Mouse (Mus musculus): ENCODE data around the gene Rtl8b. TPM values are rescaled to one million over a fixed set of nuclear protein-coding genes. Genes with fewer than 3 reads are reported as not detected.
"Not testable (repeated sequence)": the region's sequence is repeated elsewhere in the genome, so short reads cannot be mapped to it uniquely, and the experiment has no call there.

The Rtl8b gene
- 100 to 1,000 TPM; 216 to 264 (median 237) TPM for total RNA-seq (2022)

DNA sequence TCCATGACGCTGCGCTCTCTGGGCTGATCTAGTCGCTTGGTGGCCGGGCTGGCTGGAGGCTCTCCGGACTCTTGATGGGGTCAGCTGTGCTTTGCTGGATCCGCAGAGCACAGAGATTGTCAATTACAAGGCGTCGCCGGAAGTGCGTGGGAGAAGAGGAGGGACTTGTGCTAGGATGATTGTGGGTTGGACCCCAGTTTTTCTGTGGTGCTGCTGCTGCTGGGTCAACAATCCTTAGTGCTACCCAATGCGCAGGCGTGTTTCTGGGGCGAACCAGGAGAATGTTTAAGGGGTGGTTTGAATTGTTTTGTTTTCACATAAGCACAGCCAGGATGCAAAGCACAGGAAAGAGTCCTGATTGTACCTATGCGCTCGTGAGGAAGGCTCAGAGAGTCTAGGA is at the start of gene Rtl8b:
Rtl8b (minus strand) TSS at position 115 of the 400 bp plus-strand sequence.
- peak; percentile 61 to 87 for DNase-seq (ENCODE audit: low spot score in 2 of 2)

DNA sequence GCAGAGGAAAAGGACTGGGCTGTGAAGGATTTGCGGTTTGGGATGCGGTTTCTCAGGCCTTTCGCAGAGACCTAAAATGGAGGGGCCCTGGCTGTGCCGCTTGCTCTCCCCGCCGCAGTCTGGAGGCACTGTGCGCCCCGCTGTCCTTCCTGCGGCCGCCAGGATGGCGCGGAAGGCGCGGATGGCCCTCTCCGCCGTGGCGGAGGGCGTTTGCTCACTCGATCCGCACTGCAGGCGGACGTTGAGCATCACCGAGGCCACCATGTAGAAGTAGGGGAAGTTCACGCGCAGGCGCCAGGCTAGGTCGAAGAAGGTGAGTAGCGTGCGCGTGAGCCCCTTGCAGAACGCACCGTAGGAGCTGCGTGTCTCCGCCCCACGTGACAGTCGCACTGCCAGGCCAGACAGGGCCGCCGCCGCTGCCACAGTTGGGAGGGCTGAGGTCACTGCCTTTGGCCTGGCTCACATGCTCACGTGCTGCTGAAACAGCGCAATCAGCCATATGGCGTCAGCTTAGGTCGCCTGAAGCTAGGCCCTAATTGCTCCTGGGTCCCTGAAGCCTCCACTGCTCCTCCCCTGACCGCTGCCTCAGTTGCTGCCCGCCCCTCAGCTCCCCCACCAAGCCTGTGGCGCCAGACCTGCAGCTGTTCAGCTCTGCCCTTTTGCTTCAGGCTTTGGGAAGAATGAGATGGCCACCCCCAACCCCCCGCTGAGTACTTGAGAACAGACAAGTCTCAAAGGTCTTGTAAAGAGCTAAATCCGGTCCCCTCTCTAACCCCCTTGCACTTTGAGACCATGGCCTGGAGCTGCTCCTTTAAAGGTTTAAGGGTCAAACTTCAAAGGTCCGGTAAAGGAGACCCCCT is 46.3 kb upstream of the Rtl8b start:
- DNase-seq (ENCODE audit: low spot score in 2 of 2) = peak; percentile 30 to 42

DNA sequence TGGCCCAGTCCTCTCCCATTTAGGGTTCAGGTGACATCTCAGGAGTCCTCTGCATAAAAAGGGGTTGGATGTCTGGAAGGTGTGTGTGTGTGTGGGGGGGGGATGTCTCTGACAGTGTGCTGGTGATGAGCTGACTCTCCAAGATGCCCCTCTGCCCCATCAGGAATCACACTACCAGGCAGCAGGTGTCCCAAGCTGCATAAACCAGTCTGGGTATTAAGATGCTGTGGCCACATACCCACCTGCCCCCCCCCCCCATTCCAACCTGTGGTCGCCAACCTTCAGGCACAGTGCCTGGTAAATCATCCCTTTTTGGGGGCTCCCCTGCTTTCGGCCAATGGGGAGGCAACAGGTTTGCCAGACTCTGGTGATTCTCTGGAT is 45.7 kb upstream of the Rtl8b start:
- no peak for DNase-seq (ENCODE audit: low spot score in 2 of 2)

DNA sequence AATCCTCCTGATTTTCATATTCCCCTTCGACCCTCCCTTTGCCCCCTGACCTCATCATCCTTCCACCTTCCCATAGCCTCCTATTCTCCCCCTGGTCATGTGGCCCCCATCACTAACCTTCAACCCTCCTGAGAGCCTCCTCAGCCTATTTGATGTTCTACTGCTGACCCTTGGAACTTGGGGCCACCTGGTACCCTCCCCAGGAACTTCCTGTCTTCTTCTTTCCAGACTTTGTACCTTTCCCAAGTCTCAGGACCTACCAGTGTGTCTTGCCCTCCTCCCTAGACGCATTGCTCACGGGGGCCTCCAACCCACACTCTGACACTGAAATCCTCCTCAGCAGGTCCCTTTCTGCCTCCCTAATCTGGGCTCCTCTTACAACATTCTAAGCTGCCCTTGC is 32.5 kb upstream of the Rtl8b start:
- no peak for DNase-seq (ENCODE audit: low spot score in 2 of 2)

DNA sequence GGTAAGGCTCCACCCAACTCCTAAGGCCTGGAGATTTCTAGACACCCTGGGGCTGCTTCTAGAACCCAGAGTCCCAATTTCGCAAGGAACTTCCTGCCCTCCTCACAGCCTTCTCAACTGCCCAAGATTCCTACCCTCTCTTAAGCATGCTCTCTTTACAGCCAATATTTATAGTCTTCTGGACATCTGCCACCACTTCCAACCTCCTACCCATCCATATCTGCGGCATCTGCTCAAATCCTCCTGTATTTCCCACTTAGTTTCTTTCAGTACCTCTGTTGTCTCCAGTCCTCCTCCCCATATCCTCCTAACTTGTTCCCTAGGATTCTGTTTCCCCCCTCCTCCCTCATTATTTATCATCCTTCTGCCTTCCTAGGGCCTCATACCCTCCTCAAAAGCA is 29.0 kb upstream of the Rtl8b start:
- DNase-seq (ENCODE audit: low spot score in 2 of 2) = no peak

DNA sequence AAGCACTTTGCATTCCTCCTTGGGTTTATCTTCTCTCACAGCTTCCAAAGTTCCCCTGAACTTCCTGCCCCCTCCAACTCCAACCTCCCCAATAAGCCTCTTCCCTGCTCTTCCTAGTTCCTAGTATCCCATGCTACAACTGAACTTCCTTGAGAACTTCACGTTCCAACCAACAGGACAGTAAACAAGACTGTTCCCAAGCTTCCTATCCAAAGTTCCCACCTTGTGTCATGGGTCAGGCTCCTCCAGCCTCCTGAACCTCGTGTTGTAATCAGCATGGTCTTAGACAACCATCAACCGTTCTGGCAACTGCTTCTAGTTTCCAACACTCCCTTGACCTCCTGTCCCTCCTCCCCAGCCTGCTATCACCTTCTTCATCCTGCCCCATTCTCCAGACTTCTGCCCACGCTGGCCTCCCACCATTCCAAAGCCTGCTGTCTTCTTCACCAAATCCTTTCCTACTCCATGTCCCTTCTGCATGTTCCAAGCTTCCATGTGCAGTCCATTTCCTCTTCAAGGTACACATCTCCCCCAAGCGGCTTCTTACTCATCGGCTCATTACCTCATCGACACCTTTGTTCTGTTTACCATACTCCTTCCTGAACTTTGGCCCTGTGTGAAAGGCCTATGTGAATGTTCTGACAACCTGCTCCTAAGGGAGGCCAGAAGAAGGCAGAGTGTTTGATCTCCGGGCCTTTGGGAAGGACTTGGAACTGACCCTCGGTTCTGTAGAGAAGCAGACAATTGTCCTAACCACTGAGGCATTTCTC is 24.0 kb upstream of the Rtl8b start:
- DNase-seq (ENCODE audit: low spot score in 2 of 2) = no peak

DNA sequence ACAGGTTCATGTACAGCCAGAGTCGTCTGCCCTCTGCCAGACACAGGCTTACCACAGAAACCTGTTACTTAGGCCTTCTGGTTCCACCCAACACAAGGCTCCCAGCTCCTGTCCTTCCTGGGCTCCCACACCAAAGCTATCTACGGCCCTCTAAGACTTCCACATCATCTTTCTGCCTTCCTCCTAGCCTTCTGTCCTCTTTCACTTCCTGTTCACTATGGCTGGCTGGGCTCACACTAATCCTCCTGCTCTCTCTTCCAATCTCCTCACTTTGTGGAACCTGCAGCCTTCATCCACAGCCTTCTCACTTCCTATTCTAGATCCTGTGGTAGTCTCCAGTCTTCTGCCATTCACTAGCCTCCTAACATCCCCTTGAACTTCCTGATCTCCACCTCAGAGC is 22.9 kb upstream of the Rtl8b start:
- DNase-seq (ENCODE audit: low spot score in 2 of 2) = no peak

DNA sequence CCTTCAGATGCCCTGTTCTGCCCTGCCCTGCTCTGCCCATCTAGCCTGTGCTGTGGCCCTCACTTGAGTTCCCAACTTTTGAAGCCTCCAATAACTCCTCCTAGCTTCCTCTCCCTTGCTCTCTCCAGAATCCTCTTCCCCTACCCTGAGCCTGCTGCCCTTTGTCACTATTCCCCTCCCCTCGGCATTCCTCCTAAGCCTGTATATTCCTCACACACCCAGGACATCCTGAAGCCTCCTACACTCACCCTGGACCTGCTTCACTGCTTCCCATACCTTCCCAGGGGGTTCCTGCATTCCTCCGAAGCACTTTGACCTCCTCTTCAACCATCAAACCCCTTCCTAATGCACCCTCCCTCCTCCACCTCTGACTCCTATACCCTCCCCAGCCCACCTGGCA is 21.9 kb upstream of the Rtl8b start:
- DNase-seq (ENCODE audit: low spot score in 2 of 2) = no peak

DNA sequence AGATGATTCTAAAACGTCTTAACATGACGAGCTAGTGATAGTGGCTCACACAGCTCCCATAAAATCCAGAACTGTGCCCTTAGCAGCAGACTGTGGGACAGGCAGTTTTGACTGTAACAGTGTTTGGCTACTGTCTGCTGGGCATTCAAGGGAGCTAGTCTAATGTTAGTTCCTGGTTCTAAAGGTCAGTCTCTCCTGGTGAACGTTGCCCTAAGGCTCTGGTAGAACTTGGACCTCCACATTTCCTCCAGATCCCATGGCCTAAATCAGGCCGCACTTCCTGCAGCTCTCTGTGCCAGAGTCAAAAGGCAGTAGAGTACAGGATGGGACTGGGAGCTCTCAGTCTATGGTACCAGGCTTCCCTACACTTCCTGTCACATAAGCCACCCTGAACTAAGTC is 14.5 kb upstream of the Rtl8b start:
- DNase-seq (ENCODE audit: low spot score in 2 of 2) = not testable (repeated sequence)

DNA sequence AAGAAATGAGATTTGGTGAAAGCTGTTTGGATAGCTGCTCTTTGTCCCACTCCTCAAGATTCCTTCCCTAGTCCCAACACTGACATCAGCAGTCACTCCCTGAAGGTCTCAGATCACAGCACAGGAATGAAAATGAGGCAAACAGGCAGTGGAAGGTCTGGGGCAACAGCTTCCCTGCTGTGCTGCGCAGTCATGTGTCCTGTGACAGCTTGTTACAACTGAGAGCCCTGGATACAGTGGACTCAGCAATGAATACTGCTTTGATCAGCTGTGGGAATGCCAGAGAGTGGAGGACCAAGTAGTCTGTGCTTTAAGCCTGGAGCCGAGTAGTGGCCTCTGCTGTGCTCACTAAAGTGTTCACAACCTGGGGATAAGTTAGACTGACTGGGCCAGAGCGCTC is 12.4 kb upstream of the Rtl8b start:
- not testable (repeated sequence) for DNase-seq (ENCODE audit: low spot score in 2 of 2)

DNA sequence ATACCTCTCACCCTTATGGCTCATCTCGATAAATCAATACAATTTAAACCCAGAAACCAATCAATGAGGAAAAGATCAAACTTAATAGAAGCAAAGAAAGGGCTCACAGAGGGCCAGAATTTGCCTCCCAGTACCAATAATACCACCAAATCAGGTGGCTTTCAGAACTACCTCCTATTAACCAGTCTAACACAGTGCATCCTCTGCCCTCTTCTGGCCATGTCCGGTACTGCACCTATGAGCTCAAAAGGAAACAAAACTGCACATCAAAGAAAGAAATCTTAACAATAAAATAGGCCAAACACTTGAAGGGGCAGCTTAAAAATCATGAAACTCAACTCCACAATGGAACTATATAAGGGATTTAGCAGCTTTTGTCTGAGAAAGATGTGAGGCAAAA is 6.7 kb upstream of the Rtl8b start:
- peak in 1 of 2 experiments; percentile 60 for DNase-seq (ENCODE audit: low spot score in 2 of 2)

DNA sequence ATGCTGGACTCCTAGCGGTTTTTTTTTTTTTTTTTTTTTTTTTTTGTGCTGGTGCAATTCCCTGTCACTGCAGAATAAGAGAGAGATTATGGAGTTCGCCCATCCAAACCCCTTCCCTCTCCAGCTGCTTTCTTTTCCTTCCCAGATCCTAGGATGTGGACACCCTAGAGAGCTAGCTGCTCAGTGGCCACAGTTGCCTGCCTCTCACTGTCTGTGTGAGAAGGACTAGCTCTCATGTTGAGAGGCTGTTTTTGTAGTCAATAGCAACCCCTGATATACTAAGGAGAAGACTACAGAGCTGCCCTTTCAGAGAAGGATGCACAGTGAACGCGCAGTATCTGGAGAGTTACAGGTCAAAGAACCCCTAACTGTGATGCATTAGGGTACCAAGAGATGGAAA is 488 bp upstream of the Rtl8b start:
- peak in 1 of 2 experiments; percentile 9 for DNase-seq (ENCODE audit: low spot score in 2 of 2)

DNA sequence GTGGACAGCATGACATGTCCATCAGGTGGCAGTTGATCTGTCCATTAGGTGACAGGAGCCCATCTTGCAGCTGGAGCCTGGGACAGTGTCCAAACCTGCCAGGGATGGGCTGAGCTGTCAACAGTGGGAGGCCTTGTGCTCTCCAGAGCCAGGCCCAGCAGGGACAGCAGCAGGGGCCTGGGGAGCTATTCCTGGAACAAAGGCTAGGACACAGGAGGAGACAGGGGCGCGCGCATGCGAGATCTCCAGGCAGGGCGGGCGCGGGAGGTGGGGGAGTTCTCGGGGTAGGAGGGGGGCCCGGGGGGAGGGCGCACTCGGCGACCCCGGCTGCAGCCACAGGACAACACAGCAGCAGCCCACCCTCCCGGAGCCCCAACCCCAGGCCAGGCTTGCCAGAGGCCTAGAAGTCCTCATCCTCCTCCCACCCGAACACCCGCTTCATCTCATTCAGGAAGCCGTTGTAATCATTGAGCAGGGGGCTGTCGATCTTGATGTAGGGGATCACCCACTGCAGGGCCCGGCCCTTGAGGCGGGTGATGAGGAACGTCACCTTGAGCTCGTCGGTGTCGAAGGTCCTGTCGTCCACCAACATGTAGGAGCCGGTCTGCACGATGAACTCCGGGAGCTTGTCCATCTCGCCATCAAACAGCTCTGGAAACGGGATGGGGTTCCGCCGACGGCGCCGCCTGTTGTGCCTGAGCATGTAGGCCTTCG is 494 bp downstream of the Rtl8b start:
- not testable (repeated sequence) for DNase-seq (ENCODE audit: low spot score in 2 of 2)

DNA sequence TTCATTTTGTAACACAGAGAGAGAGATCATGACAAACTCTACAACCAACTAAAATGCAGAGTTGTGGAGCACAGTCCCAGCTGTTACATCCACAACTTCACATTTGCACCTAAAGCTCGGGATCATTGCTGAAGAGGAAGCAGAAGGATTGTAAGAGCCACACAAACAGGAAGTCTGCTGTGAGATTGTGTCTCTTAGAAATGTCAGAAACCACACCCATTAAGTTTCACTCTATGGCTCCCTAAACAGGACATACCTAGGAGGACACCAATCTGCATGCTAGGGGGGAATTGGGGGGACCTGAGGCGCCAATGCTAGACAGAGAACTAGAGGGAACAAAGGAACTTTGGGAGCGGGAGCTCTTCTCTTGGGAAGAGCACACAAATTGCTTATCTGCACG is 17.3 kb downstream of the Rtl8b start:
- DNase-seq (ENCODE audit: low spot score in 2 of 2) = not testable (repeated sequence)

DNA sequence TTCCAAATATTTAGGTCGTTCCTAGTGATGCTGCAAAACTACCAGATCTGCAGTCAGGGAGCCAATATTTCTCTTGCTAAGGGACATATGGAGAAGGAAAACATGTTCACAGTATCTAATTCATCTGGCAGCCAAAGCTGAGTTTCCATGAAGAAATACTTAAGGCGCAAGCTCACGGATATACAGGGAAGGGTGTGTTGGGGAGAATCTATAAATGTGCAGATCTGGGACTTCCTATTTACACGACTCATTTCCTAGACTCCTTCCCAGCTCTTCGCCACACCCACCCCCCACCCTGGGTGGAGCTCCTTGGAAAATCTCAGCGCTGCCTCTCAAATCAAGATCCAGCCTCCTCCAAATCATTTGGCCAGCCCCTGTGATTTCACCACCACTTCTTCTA is 24.3 kb downstream of the Rtl8b start:
- DNase-seq (ENCODE audit: low spot score in 2 of 2) = no peak

DNA sequence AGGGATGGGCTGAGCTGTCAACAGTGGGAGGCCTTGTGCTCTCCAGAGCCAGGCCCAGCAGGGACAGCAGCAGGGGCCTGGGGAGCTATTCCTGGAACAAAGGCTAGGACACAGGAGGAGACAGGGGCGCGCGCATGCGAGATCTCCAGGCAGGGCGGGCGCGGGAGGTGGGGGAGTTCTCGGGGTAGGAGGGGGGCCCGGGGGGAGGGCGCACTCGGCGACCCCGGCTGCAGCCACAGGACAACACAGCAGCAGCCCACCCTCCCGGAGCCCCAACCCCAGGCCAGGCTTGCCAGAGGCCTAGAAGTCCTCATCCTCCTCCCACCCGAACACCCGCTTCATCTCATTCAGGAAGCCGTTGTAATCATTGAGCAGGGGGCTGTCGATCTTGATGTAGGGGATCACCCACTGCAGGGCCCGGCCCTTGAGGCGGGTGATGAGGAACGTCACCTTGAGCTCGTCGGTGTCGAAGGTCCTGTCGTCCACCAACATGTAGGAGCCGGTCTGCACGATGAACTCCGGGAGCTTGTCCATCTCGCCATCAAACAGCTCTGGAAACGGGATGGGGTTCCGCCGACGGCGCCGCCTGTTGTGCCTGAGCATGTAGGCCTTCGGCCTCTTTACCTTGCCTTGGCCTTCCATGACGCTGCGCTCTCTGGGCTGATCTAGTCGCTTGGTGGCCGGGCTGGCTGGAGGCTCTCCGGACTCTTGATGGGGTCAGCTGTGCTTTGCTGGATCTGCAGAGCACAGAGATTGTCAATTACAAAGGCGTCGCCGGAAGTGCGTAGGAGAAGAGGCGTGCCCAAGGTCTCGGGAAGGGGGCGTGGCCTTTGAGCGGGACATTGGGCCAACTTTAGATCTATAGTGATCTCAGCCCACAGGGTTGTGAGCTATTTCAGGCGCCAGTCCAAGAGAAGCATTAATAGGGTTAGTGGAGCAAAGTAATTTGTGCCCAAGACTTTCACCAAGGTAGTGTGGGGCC is 26.9 kb downstream of the Rtl8b start, which contains the start of gene Rtl8a:
Rtl8a (minus strand) TSS at position 703 of the 982 bp plus-strand sequence.
- DNase-seq (ENCODE audit: low spot score in 2 of 2) = peak; percentile 51 to 58

DNA sequence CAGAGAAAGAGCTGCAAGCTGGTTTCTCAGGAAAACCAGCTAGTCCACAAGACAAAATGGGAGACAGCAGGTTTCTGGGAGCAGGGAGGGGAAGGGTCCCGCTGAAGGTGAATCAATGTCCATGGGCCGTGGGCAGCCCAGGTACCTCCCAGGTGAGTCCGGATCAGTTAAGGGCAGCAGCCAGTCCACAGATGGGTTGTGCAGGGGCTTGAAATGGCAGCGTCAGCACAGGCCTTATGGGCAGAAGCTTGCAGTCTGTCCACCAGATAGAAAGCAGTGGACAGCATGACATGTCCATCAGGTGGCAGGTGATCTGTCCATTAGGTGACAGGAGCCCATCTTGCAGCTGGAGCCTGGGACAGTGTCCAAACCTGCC is 27.6 kb downstream of the Rtl8b start:
- DNase-seq (ENCODE audit: low spot score in 2 of 2) = not testable (repeated sequence)

DNA sequence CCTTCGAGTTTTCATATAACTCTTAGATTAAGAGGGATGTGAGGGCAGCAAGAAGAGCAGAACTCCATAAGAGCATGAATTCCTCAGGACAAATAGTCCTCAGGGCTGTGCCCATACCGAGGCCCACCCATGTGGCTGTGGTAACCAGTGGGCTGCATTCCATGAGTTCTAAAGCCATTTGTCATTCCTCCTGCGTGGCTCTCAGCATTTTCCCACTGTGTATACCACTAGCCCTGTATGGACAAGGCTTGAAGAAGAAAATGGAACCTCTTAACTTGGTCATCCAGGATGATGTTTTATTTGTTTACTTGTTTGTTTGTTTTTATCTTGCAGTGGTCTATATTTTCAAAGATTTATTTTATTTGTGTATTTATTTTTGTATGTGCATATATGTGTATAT is 32.1 kb downstream of the Rtl8b start:
- DNase-seq (ENCODE audit: low spot score in 2 of 2) = not testable (repeated sequence)
